25 mouse cellular contexts compared by ENCODE assay signal in the genomic region with DNA sequence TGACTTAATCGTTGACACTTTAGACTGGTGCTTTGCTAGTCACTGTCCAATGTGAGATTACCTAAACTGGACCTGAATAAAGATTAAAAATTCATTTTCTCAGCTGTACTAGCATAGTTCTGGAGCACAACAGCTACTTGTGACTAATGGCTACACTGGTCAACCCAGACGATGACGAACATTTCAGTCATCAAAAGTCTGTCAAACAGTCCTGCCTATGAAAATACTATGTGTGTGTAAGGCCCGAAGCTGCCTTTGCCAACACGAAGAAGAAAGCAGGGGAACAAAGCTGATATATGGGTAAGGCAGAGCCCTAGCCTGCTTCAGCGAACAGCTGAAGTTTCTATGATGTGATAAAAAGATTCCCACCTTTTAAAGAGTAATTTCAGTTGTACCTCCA.
DNase-seq lines count a peak whose midpoint lies in the region; ATAC-seq and TF ChIP-seq lines count a peak whose summit lies in the region.
"Had no signal": no experiment of that assay in that cellular context is flagged by ENCODE, and none has a peak within 500 bp of the region (broad histone marks: within the 10 kb centered on the region; RNA-seq: fewer than 3 reads in every experiment).

No protein-coding gene starts in this region.

- peaks cover 28% of the 10 kb centered on the region for H3K79me2 ChIP-seq in C2C12 (ENCODE audit: control insufficient read depth, insufficient read depth)

- no peak overlapping the region for H3K4me2 ChIP-seq in heart, embryonic 11.5 days
- H3K4me2 ChIP-seq in hindbrain, embryonic 13.5 days, result no peak overlapping the region
- H3K4me2 ChIP-seq: embryonic facial prominence, embryonic 13.5 days; embryonic facial prominence, embryonic 15.5 days; forebrain, embryonic 13.5 days; forebrain, embryonic 15.5 days had no signal

- no peak for TF ChIP-seq CTCF in C2C12 (IDR thresholded peaks at IDR 0.05; ENCODE audit: control insufficient read depth, insufficient read depth, insufficient read length)

- no peak overlapping the region for H3ac ChIP-seq in C2C12 (ENCODE audit: control insufficient read depth, insufficient read length, low read depth)

- H3K4me1 ChIP-seq in heart, embryonic 11.5 days (ENCODE audit: control insufficient read depth, insufficient read depth, low read length), result peaks cover 5% of the 10 kb centered on the region; the same call in 1 of the 2 replicates
- H3K4me1 ChIP-seq in hindbrain, embryonic 13.5 days (replicated peaks), result no peaks in the 10 kb centered on the region
- H3K4me1 ChIP-seq: embryonic facial prominence, embryonic 13.5 days; embryonic facial prominence, embryonic 15.5 days; forebrain, embryonic 13.5 days; forebrain, embryonic 15.5 days had no signal

- no peaks in the 10 kb centered on the region for H3K9me3 ChIP-seq in heart, embryonic 11.5 days (replicated peaks; ENCODE audit: control insufficient read depth, low read length)
- H3K9me3 ChIP-seq in hindbrain, embryonic 13.5 days, result no peaks in the 10 kb centered on the region
- H3K9me3 ChIP-seq: embryonic facial prominence, embryonic 13.5 days; embryonic facial prominence, embryonic 15.5 days; forebrain, embryonic 13.5 days; forebrain, embryonic 15.5 days; G1E had no signal

- peak; percentile 69 for DNase-seq in heart, adult 11 months
- peak; percentile 48 for DNase-seq in fibroblast of lung, adult 2 months (ENCODE audit: low read depth)
- DNase-seq in right cerebral cortex, postnatal 36 days (ENCODE audit: low spot score in 2 of 2), result no peak
- no peak for DNase-seq in embryo, embryonic 10 days (ENCODE audit: low spot score)
- DNase-seq: adrenal gland, adult 2 months; adrenal gland, postnatal 10 days; adrenal gland, postnatal 25 days; cerebellum, adult 11 months; cerebellum, adult 18-20 months; cerebellum, adult 8-10 months; cerebellum, adult 9-11 months; cerebellum, postnatal 14 days; cerebellum, postnatal 36 days; forebrain, postnatal 0 days had no signal

- H3K79me3 ChIP-seq in C2C12 (ENCODE audit: low read depth), result peaks cover 16% of the 10 kb centered on the region

- H3K27ac ChIP-seq in heart, embryonic 11.5 days (ENCODE audit: low read depth, low read length), result no peak overlapping the region
- no peak overlapping the region for H3K27ac ChIP-seq in hindbrain, embryonic 13.5 days
- H3K27ac ChIP-seq: embryonic facial prominence, embryonic 13.5 days; embryonic facial prominence, embryonic 15.5 days; forebrain, embryonic 13.5 days; forebrain, embryonic 15.5 days had no signal

- no peaks in the 10 kb centered on the region for H3K36me3 ChIP-seq in heart, embryonic 11.5 days (ENCODE audit: control insufficient read depth, insufficient read depth, low read length)
- H3K36me3 ChIP-seq in C2C12 (ENCODE audit: control insufficient read depth, insufficient read depth), result peaks cover 20% of the 10 kb centered on the region
- no peaks in the 10 kb centered on the region for H3K36me3 ChIP-seq in hindbrain, embryonic 13.5 days
- H3K36me3 ChIP-seq: embryonic facial prominence, embryonic 13.5 days; forebrain, embryonic 15.5 days had no signal

- no peak for ATAC-seq in heart, embryonic 11.5 days (replicated peaks; ENCODE audit: insufficient number of reproducible peaks, low FRiP score, low TSS enrichment)
- no peak for ATAC-seq in hindbrain, embryonic 13.5 days (ENCODE audit: low FRiP score)
- ATAC-seq: CD4-positive, CD25-positive, alpha-beta regulatory T cell, adult 4 months; forebrain, embryonic 13.5 days; forebrain, embryonic 15.5 days; forebrain, postnatal 0 days had no signal

- WGBS in heart, embryonic 11.5 days (ENCODE audit: insufficient replicate concordance), result 90% methylated on average over 6 of the region's 6 CpGs
- WGBS in hindbrain, embryonic 13.5 days, result 94% methylated on average over 6 of the region's 6 CpGs

- H3K27me3 ChIP-seq in heart, embryonic 11.5 days (ENCODE audit: control insufficient read depth, insufficient read depth, low read length), result no peaks in the 10 kb centered on the region
- H3K27me3 ChIP-seq in C2C12 (ENCODE audit: control insufficient read depth, insufficient read depth, insufficient read length), result no peaks in the 10 kb centered on the region
- no peaks in the 10 kb centered on the region for H3K27me3 ChIP-seq in hindbrain, embryonic 13.5 days
- H3K27me3 ChIP-seq: CH12.LX; embryonic facial prominence, embryonic 13.5 days; embryonic facial prominence, embryonic 15.5 days; forebrain, embryonic 13.5 days; forebrain, embryonic 15.5 days had no signal

- no peak overlapping the region for H3K4me3 ChIP-seq in heart, embryonic 11.5 days (ENCODE audit: low read depth, low read length)
- no peak overlapping the region for H3K4me3 ChIP-seq in C2C12 (ENCODE audit: insufficient read depth, poor library complexity, severe bottlenecking)
- no peak overlapping the region for H3K4me3 ChIP-seq in hindbrain, embryonic 13.5 days
- H3K4me3 ChIP-seq: embryonic facial prominence, embryonic 13.5 days; embryonic facial prominence, embryonic 15.5 days; erythroblast, embryonic 14.5 days; forebrain, embryonic 13.5 days; forebrain, embryonic 15.5 days had no signal

- no peak overlapping the region for H3K9ac ChIP-seq in heart, embryonic 11.5 days (ENCODE audit: low read depth, low read length)
- no peak overlapping the region for H3K9ac ChIP-seq in hindbrain, embryonic 13.5 days
- H3K9ac ChIP-seq: embryonic facial prominence, embryonic 13.5 days; embryonic facial prominence, embryonic 15.5 days; forebrain, embryonic 13.5 days; forebrain, embryonic 15.5 days; forebrain, postnatal 0 days had no signal

TF ChIP-seq in C2C12, 6 proteins besides CTCF, POLR2A, EP300 and RAD21:
- TF ChIP-seq MYOG (IDR thresholded peaks at IDR 0.05; ENCODE audit: control insufficient read depth, extremely low read depth, insufficient read length) (no peak), MAX (IDR thresholded peaks at IDR 0.05) (no peak), CEBPB (IDR thresholded peaks at IDR 0.05; ENCODE audit: low read depth) (no peak), USF1 (IDR thresholded peaks at IDR 0.05; ENCODE audit: low read depth) (no peak), MYOD1 (IDR thresholded peaks at IDR 0.05; ENCODE audit: control insufficient read depth, insufficient read length, low read depth) (no peak), FOSL1 (IDR thresholded peaks at IDR 0.05; ENCODE audit: insufficient read depth, low read length, poor library complexity, severe bottlenecking) (peak; percentile 28)

Comparison
In these comparisons a context has a peak if more than half of its experiments do, and no peak if none do; other contexts are left out.
1. DNase-seq: peak in heart, adult 11 months (single experiment) and fibroblast of lung, adult 2 months (single experiment); none in right cerebral cortex, postnatal 36 days (0 of 2) and embryo, embryonic 10 days (single experiment).